Mouse (Mus musculus): ENCODE measurements at regions not wholly inside any gene's neighbourhood (a gene's known extent, or its start where the extent isn't known, plus 50 kb on each side); places are given as distances from the start of the nearest gene placed in this dataset.

GRCm38 (mm10) chr2:170203496-170203895 lies 55.6 kb upstream of the Zfp217 start:
- Histone ChIP-seq H3K4me2 (replicated peaks; ENCODE audit: low read depth) (no peak overlapping the region), H3K9ac (ENCODE audit: low read length) (no peak overlapping the region)
- WGBS = 75% methylated on average over 5 of the region's 5 CpGs

GRCm38 (mm10) chr2:170201816-170202371 lies 54.0 kb upstream of the Zfp217 start:
- Histone ChIP-seq H3K36me3 (ENCODE audit: control insufficient read depth, insufficient read depth, low read length) (no peaks in the 10 kb centered on the region), H3K4me2 (replicated peaks; ENCODE audit: low read depth) (no peak overlapping the region), H3K9ac (ENCODE audit: low read length) (no peak overlapping the region), H3K4me3 (ENCODE audit: low read depth, low read length) (no peak overlapping the region), H3K4me1 (replicated peaks; ENCODE audit: control insufficient read depth, insufficient read depth) (no peaks in the 10 kb centered on the region), H3K27ac (replicated peaks) (no peak overlapping the region), H3K9me3 (ENCODE audit: control insufficient read depth, low read length) (no peaks in the 10 kb centered on the region), H3K27me3 (ENCODE audit: control insufficient read depth, insufficient read depth, low read length) (no peaks in the 10 kb centered on the region)
- DNase-seq (ENCODE audit: low spot score) (no peak), ATAC-seq (ENCODE audit: low FRiP score, low TSS enrichment) (no peak)
- TF ChIP-seq CTCF (IDR thresholded peaks at IDR 0.05; ENCODE audit: low read depth) (no peak), EP300 (optimal IDR thresholded peaks at IDR 0.05) (no peak)
- 67% methylated on average over 10 of the region's 10 CpGs for WGBS

More at GRCm38 (mm10) chr2:170203496-170203895, 55.6 kb upstream of the Zfp217 start:
- Histone ChIP-seq H3K9me3 (ENCODE audit: control insufficient read depth, low read length) (no peaks in the 10 kb centered on the region), H3K4me3 (ENCODE audit: low read depth, low read length) (no peak overlapping the region), H3K36me3 (ENCODE audit: control insufficient read depth, insufficient read depth, low read length) (no peaks in the 10 kb centered on the region), H3K27me3 (ENCODE audit: control insufficient read depth, insufficient read depth, low read length) (no peaks in the 10 kb centered on the region), H3K27ac (replicated peaks) (no peak overlapping the region), H3K4me1 (replicated peaks; ENCODE audit: control insufficient read depth, insufficient read depth) (no peaks in the 10 kb centered on the region)
- no peak for ATAC-seq (ENCODE audit: low FRiP score, low TSS enrichment)
- no peak for TF ChIP-seq CTCF (IDR thresholded peaks at IDR 0.05; ENCODE audit: low read depth)
- TF ChIP-seq EP300 (optimal IDR thresholded peaks at IDR 0.05) = no peak
- no peak for DNase-seq (ENCODE audit: low spot score)
